Mouse (Mus musculus) stomach, postnatal 0 days (tissue): Measurements from ENCODE around the gene Cox6a1.

Experiments used
- CTCF ChIP-seq: IDR thresholded peaks from 2 replicates; pipeline ENCODE4 v1.5.1; 2016; ENCODE audit warnings: antibody characterized with exemption, low read depth, mild to moderate bottlenecking, moderate library complexity
- EP300 ChIP-seq: optimal IDR thresholded peaks from 2 replicates; pipeline ENCODE3; 2016; ENCODE audit warnings: antibody characterized with exemption

GRCm38 (mm10) chr5:115326256-115326831 lies 22.4 kb downstream of the Cox6a1 start:
- TF ChIP-seq CTCF: no peak
- no peak for TF ChIP-seq EP300
